Mouse (Mus musculus): ENCODE measurements around the gene Cycs. TPM values are rescaled to one million over a fixed set of nuclear protein-coding genes. Genes with fewer than 3 reads are reported as not detected.
"Not testable (repeated sequence)": the region's sequence is repeated elsewhere in the genome, so short reads cannot be mapped to it uniquely, and the experiment has no call there.

Cycs gene
- polyA plus RNA-seq, 1 experiment, result 50.4 TPM

- Histone ChIP-seq H3K4me1 (ENCODE audit: control insufficient read depth, insufficient read depth, low read length) (peaks cover 1% of the 10 kb centered on the region; the same call in 1 of the 2 replicates), H3K4me3 (replicated peaks; ENCODE audit: control insufficient read depth, low read depth, low read length) (no peak overlapping the region), H3K27ac (ENCODE audit: control insufficient read depth, insufficient read depth, low read depth, low read length, poor library complexity) (no peak overlapping the region)
- WGBS, result 26% methylated on average over 4 of the region's 4 CpGs
- TF ChIP-seq POLR2A (IDR thresholded peaks at IDR 0.05; ENCODE audit: borderline replicate concordance, control insufficient read depth, low read depth, low read length) (no peak), CTCF (IDR thresholded peaks at IDR 0.05; ENCODE audit: control insufficient read depth, insufficient read depth, low read length) (no peak)
These were observed 7.5 kb downstream of the Cycs start for GRCm38 (mm10) chr6:50558877-50559276.

GRCm38 (mm10) chr6:50557566-50557965 lies 8.8 kb downstream of the Cycs start:
- 84% methylated on average over 6 of the region's 6 CpGs for WGBS
- H3K4me3 ChIP-seq (replicated peaks; ENCODE audit: control insufficient read depth, low read depth, low read length), result no peak overlapping the region
- TF ChIP-seq POLR2A (IDR thresholded peaks at IDR 0.05; ENCODE audit: borderline replicate concordance, control insufficient read depth, low read depth, low read length), result no peak
- TF ChIP-seq CTCF (IDR thresholded peaks at IDR 0.05; ENCODE audit: control insufficient read depth, insufficient read depth, low read length), result no peak
- peaks cover 1% of the 10 kb centered on the region; the same call in 1 of the 2 replicates for H3K4me1 ChIP-seq (ENCODE audit: control insufficient read depth, insufficient read depth, low read length)
- H3K27ac ChIP-seq (ENCODE audit: control insufficient read depth, insufficient read depth, low read depth, low read length, poor library complexity), result no peak overlapping the region

- 41% methylated on average over 2 of the region's 2 CpGs for WGBS
- not testable (repeated sequence) for H3K4me3 ChIP-seq (replicated peaks; ENCODE audit: control insufficient read depth, low read depth, low read length); H3K27ac ChIP-seq (ENCODE audit: control insufficient read depth, insufficient read depth, low read depth, low read length, poor library complexity); H3K4me1 ChIP-seq (ENCODE audit: control insufficient read depth, insufficient read depth, low read length)
These were observed 12.1 kb downstream of the Cycs start for GRCm38 (mm10) chr6:50554223-50554622.

- Histone ChIP-seq H3K4me1 (ENCODE audit: control insufficient read depth, insufficient read depth, low read length) (no peaks in the 10 kb centered on the region), H3K4me3 (replicated peaks; ENCODE audit: control insufficient read depth, low read depth, low read length) (no peak overlapping the region), H3K27ac (ENCODE audit: control insufficient read depth, insufficient read depth, low read depth, low read length, poor library complexity) (no peak overlapping the region)
- TF ChIP-seq POLR2A (IDR thresholded peaks at IDR 0.05; ENCODE audit: borderline replicate concordance, control insufficient read depth, low read depth, low read length) (no peak), CTCF (IDR thresholded peaks at IDR 0.05; ENCODE audit: control insufficient read depth, insufficient read depth, low read length) (no peak)
- 72% methylated on average over 5 of the region's 5 CpGs for WGBS
These were observed 13.3 kb downstream of the Cycs start for GRCm38 (mm10) chr6:50552881-50553518.

GRCm38 (mm10) chr6:50549791-50550190 lies 16.5 kb downstream of the Cycs start:
- TF ChIP-seq CTCF (IDR thresholded peaks at IDR 0.05; ENCODE audit: control insufficient read depth, insufficient read depth, low read length) (no peak), POLR2A (IDR thresholded peaks at IDR 0.05; ENCODE audit: borderline replicate concordance, control insufficient read depth, low read depth, low read length) (no peak)
- 88% methylated on average over 7 of the region's 7 CpGs for WGBS
- Histone ChIP-seq H3K27ac (ENCODE audit: control insufficient read depth, insufficient read depth, low read depth, low read length, poor library complexity) (no peak overlapping the region), H3K4me3 (replicated peaks; ENCODE audit: control insufficient read depth, low read depth, low read length) (no peak overlapping the region), H3K4me1 (ENCODE audit: control insufficient read depth, insufficient read depth, low read length) (peaks cover 1% of the 10 kb centered on the region; the same call in 1 of the 2 replicates)

GRCm38 (mm10) chr6:50549051-50549450 lies 17.3 kb downstream of the Cycs start:
- no peak overlapping the region for H3K27ac ChIP-seq (ENCODE audit: control insufficient read depth, insufficient read depth, low read depth, low read length, poor library complexity)
- TF ChIP-seq CTCF (IDR thresholded peaks at IDR 0.05; ENCODE audit: control insufficient read depth, insufficient read depth, low read length) (no peak), POLR2A (IDR thresholded peaks at IDR 0.05; ENCODE audit: borderline replicate concordance, control insufficient read depth, low read depth, low read length) (no peak)
- 60% methylated on average over 5 of the region's 5 CpGs for WGBS
- no peak overlapping the region for H3K4me3 ChIP-seq (replicated peaks; ENCODE audit: control insufficient read depth, low read depth, low read length)
- H3K4me1 ChIP-seq (ENCODE audit: control insufficient read depth, insufficient read depth, low read length), result peaks cover 1% of the 10 kb centered on the region; the same call in 1 of the 2 replicates

GRCm38 (mm10) chr6:50545412-50546043 lies 20.8 kb downstream of the Cycs start:
- WGBS, result 3% methylated on average over 10 of the region's 10 CpGs
- H3K4me1 ChIP-seq (ENCODE audit: control insufficient read depth, insufficient read depth, low read length), result peaks cover 3% of the 10 kb centered on the region; the same call in 1 of the 2 replicates
- no peak overlapping the region for H3K4me3 ChIP-seq (replicated peaks; ENCODE audit: control insufficient read depth, low read depth, low read length)
- no peak for TF ChIP-seq POLR2A (IDR thresholded peaks at IDR 0.05; ENCODE audit: borderline replicate concordance, control insufficient read depth, low read depth, low read length)
- peak; percentile 63 for TF ChIP-seq CTCF (IDR thresholded peaks at IDR 0.05; ENCODE audit: control insufficient read depth, insufficient read depth, low read length)
- no peak overlapping the region; the same call in 1 of the 2 replicates for H3K27ac ChIP-seq (ENCODE audit: control insufficient read depth, insufficient read depth, low read depth, low read length, poor library complexity)

GRCm38 (mm10) chr6:50542535-50542934 lies 23.8 kb downstream of the Cycs start:
- H3K27ac ChIP-seq (ENCODE audit: control insufficient read depth, insufficient read depth, low read depth, low read length, poor library complexity), result no peak overlapping the region
- TF ChIP-seq POLR2A (IDR thresholded peaks at IDR 0.05; ENCODE audit: borderline replicate concordance, control insufficient read depth, low read depth, low read length) (no peak), CTCF (IDR thresholded peaks at IDR 0.05; ENCODE audit: control insufficient read depth, insufficient read depth, low read length) (no peak)
- no peak overlapping the region for H3K4me3 ChIP-seq (replicated peaks; ENCODE audit: control insufficient read depth, low read depth, low read length)
- peaks cover 5% of the 10 kb centered on the region for H3K4me1 ChIP-seq (ENCODE audit: control insufficient read depth, insufficient read depth, low read length)
- 83% methylated on average over 1 of the region's 1 CpGs for WGBS
